Mouse (Mus musculus): ENCODE data around the gene Ndufa12.
A peak's percentile ranks its signal among the peaks of the same experiment; 100 is the strongest.

The Ndufa12 gene

DNA sequence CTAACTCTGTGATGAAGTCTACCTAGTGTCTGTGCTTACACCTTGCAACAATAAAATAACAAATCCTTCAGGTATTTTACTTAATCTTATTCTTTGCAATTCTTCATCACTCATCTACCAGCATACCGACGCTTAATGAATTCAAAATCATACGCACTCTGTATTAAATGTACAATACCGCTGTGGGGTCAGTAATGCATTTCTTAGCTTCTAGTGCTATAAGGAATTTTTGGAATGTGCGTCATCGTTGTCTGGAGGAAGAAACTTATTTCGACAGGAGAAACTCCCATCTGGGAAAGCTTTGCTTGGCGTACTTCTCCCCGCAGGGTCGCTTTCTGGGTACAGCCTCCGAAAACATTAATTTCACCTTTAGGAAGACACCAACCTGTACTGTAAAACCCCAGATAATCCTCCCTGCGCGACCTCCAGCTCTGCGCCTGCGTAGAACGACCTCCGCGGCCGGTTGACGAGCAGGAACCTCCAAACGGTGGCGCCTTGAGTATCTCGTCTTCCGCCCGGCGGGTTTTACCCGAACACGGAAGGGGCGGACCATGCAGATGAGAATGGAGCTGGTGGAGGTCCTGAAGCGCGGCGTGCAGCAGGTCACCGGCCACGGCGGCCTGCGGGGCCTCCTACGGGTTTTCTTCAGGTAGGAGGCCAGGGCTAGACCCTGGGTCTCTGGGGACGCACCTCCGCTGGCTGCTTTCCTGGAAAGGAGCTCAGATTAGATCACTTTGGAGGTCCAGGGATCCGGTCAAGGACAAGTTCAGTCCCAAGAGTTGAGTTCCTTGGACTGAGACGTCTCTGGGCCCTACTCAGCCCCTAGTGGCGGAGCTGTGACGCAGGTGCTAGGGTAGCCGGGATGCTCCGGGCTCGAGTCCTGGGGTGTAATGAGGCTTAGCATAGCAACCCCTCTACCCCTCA lies at the start of gene Ndufa12:
Gene Ndufa12, plus strand, starts transcription at position 239 of the 924 bp plus-strand sequence.
- peak; percentile 97 for DNase-seq (ENCODE audit: low spot score)

DNA sequence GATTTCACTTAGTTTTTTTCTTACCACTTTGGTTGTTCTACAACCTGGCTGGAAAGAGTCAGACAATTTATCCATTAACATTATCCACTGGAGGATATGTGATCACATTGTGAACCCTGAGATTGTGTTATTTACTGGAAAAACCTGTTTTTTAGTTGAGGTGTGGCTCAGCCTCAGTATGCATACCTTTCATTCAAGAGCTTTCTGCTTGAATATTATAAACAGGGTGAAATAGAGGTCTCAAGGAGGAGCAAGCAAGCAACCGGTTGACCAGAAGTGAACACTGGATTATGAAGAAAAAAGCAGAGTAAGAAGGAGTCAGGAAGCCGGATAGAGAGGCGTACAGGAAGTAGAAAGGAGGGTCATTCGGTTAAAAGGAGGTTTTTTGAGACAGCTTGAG lies 47.0 kb upstream of the Ndufa12 start:
- DNase-seq (ENCODE audit: low spot score) = no peak

DNA sequence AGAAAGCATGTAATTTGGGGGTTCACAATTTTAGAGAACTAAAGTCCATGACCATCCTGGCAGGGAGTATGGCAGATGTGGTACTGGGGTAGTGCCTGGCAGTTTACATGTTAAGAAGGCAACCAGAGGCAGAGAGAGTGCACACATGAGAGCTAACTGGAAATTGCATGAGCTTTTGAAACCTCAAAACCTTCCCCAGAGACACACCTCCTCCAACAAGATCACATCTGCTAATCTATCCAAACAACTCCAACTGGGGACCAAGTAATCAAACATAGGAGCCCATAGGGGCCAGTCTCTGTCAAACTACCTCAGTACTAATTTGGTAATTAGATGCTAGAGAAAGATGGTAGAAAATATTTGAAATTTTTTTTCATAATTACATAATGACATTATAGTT lies 44.7 kb upstream of the Ndufa12 start:
- DNase-seq (ENCODE audit: low spot score) = no peak

DNA sequence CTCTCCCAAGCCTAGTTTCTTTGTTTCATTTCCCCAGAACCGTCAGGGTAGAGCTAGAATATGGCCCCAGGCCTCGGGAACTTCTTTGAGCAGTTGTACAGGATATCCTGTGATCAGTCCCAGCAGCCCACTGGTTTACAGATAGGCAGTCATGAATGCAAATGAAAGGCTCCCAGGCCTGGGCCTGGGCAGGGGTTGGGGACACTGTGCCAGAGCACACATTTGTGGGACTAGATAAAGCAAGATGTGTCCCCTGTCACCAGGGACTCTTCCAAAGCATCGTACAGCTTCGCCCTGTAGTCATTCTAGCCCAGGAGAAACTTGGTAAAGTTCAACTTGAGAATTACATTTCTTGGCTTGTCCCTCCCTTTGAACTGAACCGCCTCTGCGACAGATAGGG lies 39.6 kb upstream of the Ndufa12 start:
- DNase-seq (ENCODE audit: low spot score) = no peak

DNA sequence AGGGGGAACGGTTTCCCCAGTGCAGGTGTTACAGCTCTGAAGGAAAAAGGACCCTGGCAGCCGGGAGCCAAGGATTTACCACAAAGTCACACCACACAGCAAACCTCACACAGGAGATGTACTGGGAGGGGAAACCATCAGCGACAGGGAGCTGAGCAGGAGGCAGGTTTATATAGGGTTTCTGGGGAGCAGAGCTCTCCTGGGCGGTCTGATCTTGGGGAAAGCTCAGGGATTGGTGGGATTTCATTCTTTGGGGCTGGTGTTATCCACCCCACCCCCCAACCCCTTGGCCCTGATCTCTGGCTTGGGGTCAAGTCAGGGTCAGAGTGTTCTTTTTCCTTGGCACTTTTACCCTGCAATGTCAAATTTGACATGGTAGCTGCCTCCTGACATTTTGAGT lies 39.1 kb upstream of the Ndufa12 start:
- no peak for DNase-seq (ENCODE audit: low spot score)

DNA sequence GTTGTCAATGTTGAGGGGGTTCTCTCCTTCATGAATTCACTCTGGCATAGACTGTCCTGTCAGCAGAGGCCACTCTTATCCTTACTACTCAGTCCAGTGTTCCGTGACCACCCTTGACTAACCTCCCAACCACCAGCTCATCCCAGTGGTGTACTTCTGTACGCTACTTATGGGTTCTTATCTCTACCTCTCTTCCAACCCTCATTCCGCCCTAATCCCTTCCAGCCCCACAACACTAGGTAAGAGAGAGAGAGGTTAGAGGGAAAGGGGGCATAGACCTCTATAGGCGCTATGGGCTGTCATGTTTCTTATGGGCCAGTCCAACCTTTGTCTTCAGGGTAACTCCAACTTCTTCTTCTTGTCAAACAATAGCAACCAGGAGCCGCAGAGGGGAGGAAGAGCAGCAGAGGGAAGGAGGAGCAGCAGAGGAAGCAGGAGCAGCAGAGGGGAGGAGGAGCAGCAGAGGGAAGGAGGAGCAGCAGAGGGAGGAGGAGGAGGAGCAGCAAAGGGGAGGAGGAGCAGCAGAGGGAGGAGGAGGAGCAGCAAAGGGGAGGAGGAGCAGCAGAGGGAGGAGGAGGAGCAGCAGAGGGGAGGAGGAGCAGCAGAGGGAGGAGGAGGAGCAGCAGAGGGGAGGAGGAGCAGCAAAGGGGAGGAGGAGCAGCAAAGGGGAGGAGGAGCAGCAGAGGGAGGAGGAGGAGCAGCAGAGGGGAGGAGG lies 37.3 kb upstream of the Ndufa12 start:
- DNase-seq (ENCODE audit: low spot score) = no peak

DNA sequence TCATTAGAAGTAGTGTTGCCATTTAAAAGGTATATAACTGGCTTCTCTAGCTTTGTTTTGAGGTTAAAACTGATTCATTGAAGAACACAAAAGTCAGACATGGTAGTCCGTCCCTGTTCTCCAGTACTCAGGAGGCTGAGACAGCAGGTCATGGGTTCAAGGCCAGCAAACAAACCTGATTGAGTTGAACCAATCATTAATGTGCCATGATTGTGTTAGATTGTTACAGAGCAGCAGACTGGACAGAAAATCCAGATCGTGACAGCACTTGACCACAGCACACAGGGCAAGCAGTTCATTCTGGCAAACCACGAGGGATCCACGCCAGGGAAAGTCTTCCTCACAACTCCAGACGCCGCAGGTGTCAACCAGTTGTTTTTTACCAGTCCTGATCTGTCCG lies 36.5 kb upstream of the Ndufa12 start:
- no peak for DNase-seq (ENCODE audit: low spot score)

DNA sequence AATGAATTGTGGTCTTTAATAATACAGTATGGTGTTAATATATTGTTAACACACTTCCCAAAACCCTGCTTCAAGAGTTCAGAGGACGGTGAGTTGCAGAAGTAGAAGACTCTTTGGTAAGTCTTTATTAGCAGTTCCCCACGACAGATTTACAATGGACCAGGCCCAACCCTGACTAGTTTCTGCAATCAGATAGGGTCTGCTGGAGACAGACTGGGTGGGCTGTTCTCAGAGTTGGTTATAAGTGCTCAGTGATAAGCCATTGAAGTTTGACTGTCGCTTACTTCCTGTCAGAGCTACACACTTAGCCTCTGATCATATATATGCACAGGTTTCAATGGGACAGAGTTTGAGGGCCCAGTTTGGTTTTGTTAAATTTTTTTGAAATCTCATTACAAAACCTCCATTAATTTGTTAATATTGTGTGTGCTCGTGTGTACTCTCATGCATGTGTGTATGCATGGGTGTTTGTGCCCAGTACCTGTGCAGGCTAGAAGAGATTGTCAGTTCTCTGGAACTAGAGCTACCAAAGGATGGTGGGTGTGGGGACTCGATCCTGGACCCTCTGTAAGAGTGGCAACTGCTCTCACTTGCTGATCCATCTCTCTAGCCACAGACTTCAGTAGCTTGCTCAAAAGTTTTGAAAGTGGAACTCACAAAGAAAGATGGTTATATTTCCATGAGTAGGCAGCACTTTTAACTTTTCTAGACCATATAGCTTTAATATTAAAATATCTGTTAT lies 34.2 kb upstream of the Ndufa12 start:
- DNase-seq (ENCODE audit: low spot score) = no peak

DNA sequence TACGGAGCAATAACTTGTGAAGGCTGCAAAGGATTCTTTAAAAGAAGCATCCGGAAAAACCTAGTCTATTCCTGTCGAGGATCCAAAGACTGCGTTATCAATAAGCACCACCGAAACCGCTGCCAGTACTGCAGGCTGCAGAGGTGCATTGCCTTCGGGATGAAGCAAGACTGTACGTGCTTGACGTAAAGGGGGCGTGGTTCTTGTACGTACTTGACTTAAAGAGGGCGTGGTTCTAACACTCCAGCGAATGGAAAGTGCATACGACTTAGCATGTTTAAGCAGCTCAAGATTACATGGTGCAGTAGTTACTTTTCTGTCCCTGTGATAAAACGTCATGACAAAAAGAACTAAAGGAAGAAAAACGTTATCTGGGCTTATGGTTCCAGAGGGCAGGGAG lies 33.1 kb upstream of the Ndufa12 start:
- DNase-seq (ENCODE audit: low spot score) = no peak

DNA sequence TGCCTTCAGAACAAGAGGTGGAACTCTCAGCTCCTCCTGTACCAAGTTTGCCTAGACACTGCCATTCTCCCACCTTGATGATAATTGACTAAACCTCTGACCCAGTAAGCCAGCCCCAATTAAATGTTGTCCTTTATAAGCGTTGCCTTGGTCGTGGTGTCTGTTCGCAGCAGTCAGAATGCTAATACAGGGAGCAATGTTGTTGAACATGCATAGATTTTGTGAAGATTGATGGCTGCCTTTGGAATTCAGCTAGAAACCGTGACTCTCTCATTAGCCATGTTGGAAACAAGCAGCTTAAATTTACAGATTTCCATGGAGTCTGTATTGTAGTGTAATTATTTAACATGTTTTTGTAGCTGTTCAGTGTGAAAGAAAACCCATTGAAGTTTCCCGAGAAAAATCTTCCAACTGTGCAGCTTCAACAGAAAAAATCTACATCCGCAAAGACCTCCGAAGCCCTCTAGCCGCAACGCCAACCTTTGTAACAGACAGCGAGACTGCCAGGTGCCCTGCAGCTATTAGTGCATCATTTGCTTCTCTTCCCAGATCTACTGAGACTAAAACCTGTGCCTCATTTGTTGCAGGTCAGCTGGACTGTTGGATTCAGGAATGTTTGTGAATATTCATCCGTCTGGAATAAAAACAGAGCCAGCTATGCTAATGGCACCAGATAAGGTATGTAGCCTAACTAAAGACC lies 31.3 kb upstream of the Ndufa12 start:
- DNase-seq (ENCODE audit: low spot score) = no peak

DNA sequence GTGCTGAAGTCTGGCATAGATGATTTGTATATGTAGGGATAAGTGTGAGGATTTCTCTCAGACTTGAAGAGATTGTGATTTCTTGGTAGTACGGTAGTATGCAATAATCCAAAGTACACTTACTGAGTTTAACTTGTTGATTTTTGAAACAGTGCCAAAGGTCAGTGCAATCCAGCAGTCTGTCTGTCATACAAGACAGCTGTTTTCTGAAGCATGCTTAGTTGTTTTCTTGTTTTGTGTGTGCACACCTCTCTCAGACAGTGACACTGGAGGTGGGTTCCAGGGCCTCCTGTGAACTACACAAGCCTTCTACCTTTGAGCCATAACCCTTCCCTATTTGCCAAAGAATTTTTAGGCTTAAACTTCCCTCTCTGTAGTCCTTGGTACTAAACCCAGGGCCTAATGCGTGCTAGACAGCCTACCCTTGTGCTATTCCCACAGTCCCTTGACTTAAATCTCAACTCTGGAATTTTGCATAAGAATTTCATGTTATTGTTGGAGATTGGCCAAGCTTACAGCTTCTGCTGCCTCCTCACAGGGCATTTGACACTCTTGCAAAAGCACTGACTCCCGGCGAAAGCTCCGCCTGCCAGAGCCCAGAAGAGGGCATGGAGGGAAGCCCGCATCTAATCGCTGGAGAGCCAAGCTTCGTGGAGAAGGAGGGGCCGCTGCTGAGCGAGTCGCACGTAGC lies 26.9 kb upstream of the Ndufa12 start:
- no peak for DNase-seq (ENCODE audit: low spot score)

DNA sequence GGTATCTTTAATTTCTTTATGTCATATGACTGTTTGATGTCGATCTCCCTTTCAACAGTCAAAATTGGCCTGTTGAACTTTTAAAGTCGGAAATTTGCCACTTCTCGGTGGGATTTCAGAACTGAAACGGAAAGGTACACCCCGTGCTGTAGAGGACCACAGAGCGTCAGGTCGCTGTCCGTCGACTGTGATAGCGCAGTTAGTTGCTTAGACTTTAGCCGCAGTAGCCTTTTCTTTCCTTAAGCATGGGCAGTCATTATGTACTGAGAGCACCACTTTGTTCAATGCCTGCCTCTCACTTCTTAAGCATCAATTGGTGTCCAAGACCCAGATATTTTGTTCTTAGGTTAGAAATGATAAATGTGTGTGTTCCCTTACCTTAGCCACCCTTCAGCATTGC lies 26.4 kb upstream of the Ndufa12 start:
- DNase-seq (ENCODE audit: low spot score) = no peak

DNA sequence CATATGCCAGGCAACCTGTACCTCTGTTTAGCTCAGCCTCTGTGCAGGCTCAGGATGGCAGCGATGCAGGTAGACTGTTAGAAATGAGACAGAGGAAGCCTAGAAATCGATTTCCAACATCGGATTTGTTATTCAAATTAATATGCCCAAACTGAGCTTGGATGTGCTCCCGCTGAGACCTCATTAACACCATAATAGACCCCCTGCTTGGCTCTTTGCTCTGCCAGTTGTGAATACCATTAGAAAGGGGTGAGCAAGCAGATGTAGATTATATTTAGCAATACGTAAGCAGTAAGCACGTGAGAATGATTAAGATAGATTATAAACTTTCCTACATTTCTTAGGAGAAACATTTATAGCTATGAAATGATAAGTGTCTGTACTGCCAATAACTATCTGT lies 25.8 kb upstream of the Ndufa12 start:
- no peak for DNase-seq (ENCODE audit: low spot score)

DNA sequence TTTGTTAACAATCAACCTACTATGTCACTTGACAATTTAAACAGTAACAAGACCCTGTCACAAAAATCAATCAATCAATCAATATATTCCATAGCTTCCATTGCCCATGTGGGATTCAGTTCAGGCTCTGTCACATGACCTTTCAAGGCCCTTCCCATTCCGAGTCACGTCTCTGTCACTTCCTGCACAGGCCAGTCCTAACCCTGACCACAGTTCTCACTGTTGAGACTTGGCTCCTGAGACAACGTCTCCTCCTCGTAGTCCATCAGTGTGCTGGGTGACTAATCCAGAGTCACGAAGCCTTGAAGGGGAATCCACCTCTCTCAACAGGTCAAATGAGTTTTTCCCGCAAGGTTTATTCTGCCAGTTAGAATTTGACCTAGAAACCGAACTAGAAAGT lies 23.9 kb upstream of the Ndufa12 start:
- DNase-seq (ENCODE audit: low spot score) = no peak

DNA sequence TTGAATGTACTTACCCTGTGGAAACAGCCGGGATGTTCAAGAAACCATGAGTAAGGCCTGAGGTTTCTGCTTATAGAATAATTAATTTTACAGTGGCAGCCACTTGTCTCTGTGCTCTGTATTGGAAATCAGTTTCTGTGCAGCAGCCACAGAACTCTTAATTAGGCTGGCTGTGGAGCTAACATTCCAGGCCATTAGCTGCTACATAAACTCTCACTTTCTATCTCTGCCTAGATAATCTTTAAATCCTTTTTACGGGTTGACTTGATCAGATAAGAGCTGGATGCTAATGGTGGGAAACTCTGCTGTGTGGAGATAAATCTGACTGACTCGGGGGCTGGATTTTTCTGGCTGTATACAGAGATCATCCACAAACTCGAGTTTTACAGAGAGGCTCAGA lies 15.3 kb upstream of the Ndufa12 start:
- no peak for DNase-seq (ENCODE audit: low spot score)

DNA sequence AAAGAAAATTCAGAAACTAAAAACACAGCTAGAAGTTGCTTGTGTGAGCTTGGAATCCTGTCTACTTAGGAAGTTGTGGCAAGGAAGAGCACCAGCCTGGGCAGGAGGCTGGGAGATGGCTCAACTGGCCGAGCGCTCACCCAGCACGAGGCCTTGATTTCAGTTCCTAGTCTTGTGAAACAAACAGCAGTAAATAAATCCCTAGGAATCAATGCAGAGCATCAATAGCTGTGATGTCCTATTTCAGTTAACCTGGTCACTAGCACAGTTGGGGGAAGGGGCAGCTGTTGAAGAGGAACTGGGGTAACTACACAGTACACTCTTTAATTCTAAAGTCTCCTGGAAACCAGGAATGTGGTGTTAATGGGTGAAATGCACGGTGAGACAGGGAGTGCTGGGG lies 6.5 kb downstream of the Ndufa12 start:
- no peak for DNase-seq (ENCODE audit: low spot score)

DNA sequence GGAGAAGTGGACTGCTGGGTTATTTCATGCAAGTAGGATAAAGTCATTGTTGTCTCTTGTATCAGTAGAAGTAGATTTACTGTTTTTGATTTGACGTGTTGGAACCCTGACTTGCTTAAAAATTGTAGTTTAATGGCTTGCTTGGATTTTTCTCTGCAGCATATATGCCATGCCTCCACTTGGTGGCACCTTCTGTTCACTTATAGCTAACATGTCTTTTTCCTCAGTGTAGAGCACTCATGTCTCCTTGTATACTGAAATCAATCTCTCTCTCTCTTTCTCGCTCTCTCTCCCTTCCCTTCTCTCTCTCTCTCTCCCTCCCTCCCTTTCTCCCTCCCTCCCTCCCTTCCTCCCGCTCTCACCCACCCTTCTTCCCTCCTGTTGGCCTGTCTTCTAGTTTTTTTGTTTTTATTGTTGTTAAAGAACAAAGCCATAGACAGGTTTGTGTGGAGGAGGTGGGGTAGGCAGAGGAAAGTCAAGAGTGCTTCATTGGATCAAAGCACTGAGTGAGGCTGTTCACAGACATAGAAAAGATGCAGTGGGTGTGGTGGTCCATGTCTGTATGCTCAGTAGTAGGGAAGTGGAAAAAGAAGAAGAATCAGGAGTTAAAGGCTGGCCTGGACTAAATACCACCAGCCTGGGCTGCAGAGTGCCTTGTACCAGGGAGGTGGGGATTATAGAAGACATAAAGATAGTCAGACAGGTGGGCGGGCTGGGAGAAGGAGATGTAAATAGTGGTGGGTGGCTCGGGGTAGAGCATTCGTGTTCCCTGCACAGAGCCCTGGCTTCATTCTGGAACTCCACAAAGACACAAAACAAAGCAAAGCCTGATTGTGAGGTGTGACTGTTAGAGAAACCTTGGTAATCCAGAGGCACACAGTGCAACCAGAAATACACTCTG lies 12.4 kb downstream of the Ndufa12 start:
- no peak for DNase-seq (ENCODE audit: low spot score)

DNA sequence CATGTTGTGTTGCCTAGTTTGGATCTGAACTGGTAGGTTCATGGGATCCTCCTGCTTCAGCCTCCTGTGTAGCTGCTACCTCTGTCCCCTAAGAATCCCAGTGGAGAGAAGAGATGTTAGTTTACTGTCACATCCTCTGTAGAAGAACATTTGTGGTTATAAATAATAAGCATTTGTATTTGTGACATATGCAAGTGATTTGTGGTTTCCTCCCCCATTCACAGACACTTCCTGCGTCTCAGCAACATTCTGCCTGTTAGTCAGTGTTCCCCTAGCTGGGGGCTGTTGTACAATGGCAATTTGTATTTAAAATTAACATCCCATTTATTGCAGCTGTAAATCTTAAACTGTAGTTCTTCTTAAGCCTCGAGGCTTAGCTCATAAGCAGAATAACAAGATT lies 13.2 kb downstream of the Ndufa12 start:
- DNase-seq (ENCODE audit: low spot score) = no peak

DNA sequence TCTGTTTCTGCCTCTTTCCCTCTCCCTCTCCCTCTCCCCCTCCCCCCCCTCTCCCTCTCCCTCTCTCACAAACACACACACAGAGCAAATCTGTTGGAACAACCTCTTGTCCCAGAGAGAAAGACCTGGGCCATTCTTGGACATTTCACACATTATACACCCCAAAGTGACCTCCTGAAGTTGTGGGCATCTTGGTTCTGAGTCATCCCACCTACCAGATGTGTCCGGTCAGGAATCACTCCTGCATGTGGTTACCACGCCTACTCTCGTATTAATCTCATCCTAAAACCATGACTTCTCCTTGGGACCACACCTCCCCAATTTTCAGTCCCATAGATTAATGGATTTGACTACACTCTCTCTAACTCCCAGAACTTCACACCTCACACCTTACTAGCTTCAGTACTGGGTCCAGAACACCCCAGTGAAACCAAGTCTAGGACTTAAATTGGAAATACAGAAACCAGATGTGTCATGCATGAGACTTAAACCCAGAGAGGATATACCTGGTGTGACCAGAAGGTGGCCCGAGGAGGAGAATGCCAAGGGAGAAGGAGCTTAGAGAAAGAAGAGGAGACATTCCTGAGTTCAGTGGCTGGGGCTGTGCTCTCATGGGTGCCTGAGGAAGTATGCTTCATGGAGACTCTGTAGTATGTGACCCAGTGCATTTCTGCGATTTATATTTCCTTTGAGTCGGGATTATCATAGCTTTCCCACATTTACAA lies 26.7 kb downstream of the Ndufa12 start:
- no peak for DNase-seq (ENCODE audit: low spot score)
